Mouse (Mus musculus) lung, postnatal 25 days (tissue): Measurements from ENCODE around the gene Dnajb2.

Experiments
- DNase-seq: peaks from one replicate; pipeline ENCODE4 v3.0.0; 2022; ENCODE audit warnings: low spot score

Dnajb2 gene

DNA sequence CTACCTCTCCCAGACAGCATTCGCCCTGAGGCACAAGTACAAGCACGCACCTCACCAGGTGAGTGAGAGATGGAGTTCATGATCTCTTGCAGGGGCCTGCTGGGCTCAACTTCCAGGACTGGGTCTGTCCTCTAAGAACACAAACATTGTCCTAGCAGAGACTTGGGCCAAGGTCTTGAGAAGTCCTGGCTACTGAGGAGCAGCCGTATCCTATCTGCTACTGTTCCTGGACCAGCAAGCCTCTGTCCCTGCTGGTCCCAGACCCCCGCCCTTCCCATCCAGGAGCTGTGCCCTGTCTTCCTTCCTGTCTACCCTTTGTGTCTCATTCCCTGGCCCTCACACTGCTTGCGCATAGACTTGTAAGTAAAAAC is 57.1 kb downstream of the Dnajb2 start:
- DNase-seq: no peak

DNA sequence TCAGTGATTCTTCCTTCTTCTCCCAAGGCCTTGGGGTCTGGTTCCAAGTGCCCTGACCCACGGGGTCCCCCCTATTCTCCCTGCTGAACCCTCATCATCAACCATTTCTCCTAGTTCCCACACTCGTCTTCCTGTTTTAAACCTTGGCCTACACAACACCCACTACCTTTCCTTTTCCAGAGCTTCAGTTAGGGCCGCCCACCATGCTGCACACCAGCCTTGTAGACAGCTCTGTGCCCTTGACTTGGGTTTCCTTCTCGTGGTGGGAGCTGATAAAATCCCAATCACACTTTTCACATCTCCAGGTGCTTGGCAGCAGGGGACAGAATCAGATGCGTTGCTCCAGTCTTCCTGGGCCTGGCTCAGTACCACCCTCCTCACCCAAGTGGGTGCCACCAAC is 58.1 kb downstream of the Dnajb2 start:
- DNase-seq: no peak
